In genomic region chr5:113517387-113517786, GRCm38 (mm10) we compare ENCODE assay signal across 14 mouse cellular contexts. TPM values are rescaled to one million over a fixed set of nuclear protein-coding genes. Genes with fewer than 3 reads are reported as not detected.
DNase-seq lines count a peak whose midpoint lies in the region; ATAC-seq and TF ChIP-seq lines count a peak whose summit lies in the region.
"Had no signal": no experiment of that assay in that cellular context is flagged by ENCODE, and none has a peak within 500 bp of the region (broad histone marks: within the 10 kb centered on the region; RNA-seq: fewer than 3 reads in every experiment).

No protein-coding gene starts in this region.

- no peak overlapping the region for H3K27ac ChIP-seq in lung, embryonic 14.5 days (ENCODE audit: low read depth)
- peak overlapping the region; percentile 76 for H3K27ac ChIP-seq in hindbrain, embryonic 13.5 days
- no peak overlapping the region for H3K27ac ChIP-seq in midbrain, embryonic 11.5 days (ENCODE audit: low read depth, low read length)
- no peak overlapping the region for H3K27ac ChIP-seq in neural tube, embryonic 14.5 days (ENCODE audit: low read depth, low read length)
- H3K27ac ChIP-seq in liver, embryonic 11.5 days (ENCODE audit: low read depth, low read length): no peak overlapping the region
- H3K27ac ChIP-seq: limb, embryonic 15.5 days had no signal

- H3K4me3 ChIP-seq in lung, embryonic 14.5 days (ENCODE audit: low read depth, low read length): no peak overlapping the region
- no peak overlapping the region for H3K4me3 ChIP-seq in hindbrain, embryonic 13.5 days
- H3K4me3 ChIP-seq in midbrain, embryonic 11.5 days (ENCODE audit: low read depth, low read length): no peak overlapping the region
- no peak overlapping the region for H3K4me3 ChIP-seq in neural tube, embryonic 14.5 days (ENCODE audit: low read depth, low read length)
- no peak overlapping the region for H3K4me3 ChIP-seq in liver, embryonic 11.5 days (ENCODE audit: low read depth, low read length)
- H3K4me3 ChIP-seq: limb, embryonic 15.5 days had no signal

- no peaks in the 10 kb centered on the region for H3K9me3 ChIP-seq in lung, embryonic 14.5 days (ENCODE audit: low read depth, low read length)
- no peaks in the 10 kb centered on the region for H3K9me3 ChIP-seq in hindbrain, embryonic 13.5 days
- no peaks in the 10 kb centered on the region for H3K9me3 ChIP-seq in midbrain, embryonic 11.5 days (ENCODE audit: control insufficient read depth, low read length)
- H3K9me3 ChIP-seq in neural tube, embryonic 14.5 days (ENCODE audit: control insufficient read depth, low read length): no peaks in the 10 kb centered on the region
- no peaks in the 10 kb centered on the region for H3K9me3 ChIP-seq in liver, embryonic 11.5 days (ENCODE audit: control insufficient read depth, low read length)
- H3K9me3 ChIP-seq: limb, embryonic 15.5 days had no signal

- H3K9ac ChIP-seq in lung, embryonic 14.5 days: no peak overlapping the region
- 0 out of 2 replicates have a peak overlapping the region, but pooled peaks have one; percentile 60 for H3K9ac ChIP-seq in hindbrain, embryonic 13.5 days
- H3K9ac ChIP-seq in midbrain, embryonic 11.5 days (ENCODE audit: low read length): no peak overlapping the region
- H3K9ac ChIP-seq in neural tube, embryonic 14.5 days (replicated peaks; ENCODE audit: low read depth, low read length): peak overlapping the region; percentile 12; the same call in 1 of the 2 replicates
- no peak overlapping the region for H3K9ac ChIP-seq in liver, embryonic 11.5 days (ENCODE audit: low read depth, low read length)
- H3K9ac ChIP-seq: limb, embryonic 15.5 days had no signal

- no peak for TF ChIP-seq CTCF in lung, embryonic 14.5 days (IDR thresholded peaks at IDR 0.05; ENCODE audit: low read depth)

- peak; percentile 33; the same call in 1 of the 2 replicates for ATAC-seq in lung, embryonic 14.5 days (ENCODE audit: insufficient read depth)
- peak; percentile 29; the same call in 1 of the 2 replicates for ATAC-seq in hindbrain, embryonic 13.5 days (ENCODE audit: low FRiP score)
- ATAC-seq in midbrain, embryonic 11.5 days (ENCODE audit: low FRiP score): no peak
- ATAC-seq in neural tube, embryonic 14.5 days (ENCODE audit: low read depth): peak; percentile 11; the same call in 1 of the 2 replicates
- no peak for ATAC-seq in liver, embryonic 11.5 days (replicated peaks; ENCODE audit: low FRiP score)

- no peak overlapping the region for H3K4me2 ChIP-seq in lung, embryonic 14.5 days
- no peak overlapping the region; the same call in 1 of the 2 replicates for H3K4me2 ChIP-seq in hindbrain, embryonic 13.5 days
- no peak overlapping the region for H3K4me2 ChIP-seq in midbrain, embryonic 11.5 days
- no peak overlapping the region for H3K4me2 ChIP-seq in neural tube, embryonic 14.5 days (ENCODE audit: low read depth, low read length)
- H3K4me2 ChIP-seq in liver, embryonic 11.5 days: no peak overlapping the region
- H3K4me2 ChIP-seq: limb, embryonic 15.5 days had no signal

- 55% methylated on average over 4 of the region's 4 CpGs for WGBS in lung, embryonic 14.5 days
- 54% methylated on average over 4 of the region's 4 CpGs for WGBS in hindbrain, embryonic 13.5 days
- 76% methylated on average over 4 of the region's 4 CpGs for WGBS in midbrain, embryonic 11.5 days
- WGBS in neural tube, embryonic 14.5 days: 57% methylated on average over 4 of the region's 4 CpGs
- 76% methylated on average over 4 of the region's 4 CpGs for WGBS in liver, embryonic 11.5 days

- no peaks in the 10 kb centered on the region for H3K27me3 ChIP-seq in lung, embryonic 14.5 days (ENCODE audit: insufficient read depth, low read length)
- no peaks in the 10 kb centered on the region for H3K27me3 ChIP-seq in hindbrain, embryonic 13.5 days
- no peaks in the 10 kb centered on the region; the same call in 1 of the 2 replicates for H3K27me3 ChIP-seq in midbrain, embryonic 11.5 days (ENCODE audit: control insufficient read depth, insufficient read depth, low read length)
- H3K27me3 ChIP-seq in neural tube, embryonic 14.5 days (ENCODE audit: control insufficient read depth, insufficient read depth, low read length): no peaks in the 10 kb centered on the region
- H3K27me3 ChIP-seq in liver, embryonic 11.5 days (replicated peaks; ENCODE audit: control insufficient read depth, insufficient read depth, low read length): no peaks in the 10 kb centered on the region
- H3K27me3 ChIP-seq: limb, embryonic 15.5 days had no signal

- no peaks in the 10 kb centered on the region for H3K36me3 ChIP-seq in lung, embryonic 14.5 days (ENCODE audit: insufficient read depth)
- H3K36me3 ChIP-seq in hindbrain, embryonic 13.5 days: no peaks in the 10 kb centered on the region
- H3K36me3 ChIP-seq in midbrain, embryonic 11.5 days (ENCODE audit: control insufficient read depth, insufficient read depth, low read length): no peaks in the 10 kb centered on the region
- no peaks in the 10 kb centered on the region for H3K36me3 ChIP-seq in neural tube, embryonic 14.5 days (ENCODE audit: control insufficient read depth, insufficient read depth, low read length)
- H3K36me3 ChIP-seq in liver, embryonic 11.5 days (ENCODE audit: control insufficient read depth, insufficient read depth, low read length): no peaks in the 10 kb centered on the region
- H3K36me3 ChIP-seq: limb, embryonic 15.5 days had no signal

- no peak for DNase-seq in lung, embryonic 14.5 days
- DNase-seq in lung, postnatal 36 days: no peak
- peak; percentile 79 for DNase-seq in midbrain, embryonic 11.5 days (ENCODE audit: low spot score, missing footprints)
- no peak for DNase-seq in liver, embryonic 11.5 days (ENCODE audit: low spot score)
- no peak for DNase-seq in lung, postnatal 4 days
- DNase-seq: cerebellum, adult 9-11 months; gastrocnemius, postnatal 36 days; layer of hippocampus, postnatal 36 days; right cerebral cortex, adult 18-20 months; thymus, postnatal 25 days had no signal

- 0 out of 2 replicates have a peak, but pooled peaks cover 3% of the 10 kb centered on the region for H3K4me1 ChIP-seq in lung, embryonic 14.5 days (ENCODE audit: insufficient read depth)
- H3K4me1 ChIP-seq in hindbrain, embryonic 13.5 days (replicated peaks): peaks cover 24% of the 10 kb centered on the region
- peaks cover 9% of the 10 kb centered on the region for H3K4me1 ChIP-seq in midbrain, embryonic 11.5 days (ENCODE audit: control insufficient read depth, insufficient read depth, low read length)
- peaks cover 14% of the 10 kb centered on the region; the same call in 1 of the 2 replicates for H3K4me1 ChIP-seq in neural tube, embryonic 14.5 days (ENCODE audit: control insufficient read depth, insufficient read depth, low read length)
- no peaks in the 10 kb centered on the region for H3K4me1 ChIP-seq in liver, embryonic 11.5 days (replicated peaks; ENCODE audit: control insufficient read depth, insufficient read depth, low read length)

RNA-seq across cellular contexts. Expression of gene Wscd2, which starts 27.3 kb away (rescaled TPM):
- 5.9 and 6.4 TPM in 2 replicates for polyA plus RNA-seq in lung, embryonic 14.5 days (2014; fragmentation: Nextera tagmentation; extraction: Ambion mirVana)
- 9.8 and 10.4 TPM in 2 replicates for polyA plus RNA-seq in hindbrain, embryonic 13.5 days (2015; fragmentation: Nextera tagmentation; extraction: Ambion mirVana)
- polyA plus RNA-seq in midbrain, embryonic 11.5 days (2014; fragmentation: Nextera tagmentation; extraction: Ambion mirVana): 8.0 and 9.1 TPM in 2 replicates
- polyA plus RNA-seq in neural tube, embryonic 14.5 days (2014; fragmentation: Nextera tagmentation; extraction: Ambion mirVana): 19.9 and 20.3 TPM in 2 replicates
- polyA plus RNA-seq in liver, embryonic 11.5 days (2014; fragmentation: Nextera tagmentation; extraction: Ambion mirVana): 0.29 and 0.45 TPM in 2 replicates
- polyA plus RNA-seq: C2C12 had no signal

Comparison
In these comparisons a context has a peak if more than half of its experiments do, and no peak if none do; other contexts are left out.
1. ATAC-seq: peak in lung, embryonic 14.5 days (single experiment), hindbrain, embryonic 13.5 days (single experiment) and neural tube, embryonic 14.5 days (single experiment); none in midbrain, embryonic 11.5 days (single experiment) and liver, embryonic 11.5 days (single experiment).
2. H3K9ac ChIP-seq: peak in hindbrain, embryonic 13.5 days (single experiment) and neural tube, embryonic 14.5 days (single experiment); none in lung, embryonic 14.5 days (single experiment), midbrain, embryonic 11.5 days (single experiment) and liver, embryonic 11.5 days (single experiment).